Mouse (Mus musculus) CH12.LX (cell line): ENCODE results near the gene Otud7b. TPM values are rescaled to one million over a fixed set of nuclear protein-coding genes. Genes with fewer than 3 reads are reported as not detected.
A peak's percentile ranks its signal among the peaks of the same experiment; 100 is the strongest.

Experiments used
- DNase-seq: peaks from one replicate; pipeline ENCODE4 v3.0.0-alpha.2; 2013; ENCODE audit errors: extremely low read depth
- H3K27ac ChIP-seq: 2 replicates; pipeline ENCODE4 v1.5.1; 2012; ENCODE audit warnings: low read depth, mild to moderate bottlenecking, control low read depth, moderate library complexity; ENCODE audit not compliant: insufficient read depth
- H3K27me3 ChIP-seq: replicated peaks from 2 replicates; pipeline ENCODE3; 2012; ENCODE audit warnings: inconsistent platforms
- H3K36me3 ChIP-seq, 2 experiments: replicated peaks in 1 of 2; 2 replicates each; pipeline versions ENCODE3 to v1.6.1; 2012; ENCODE audit warnings: inconsistent platforms in 1 of 2, low read length in 1 of 2, mild to moderate bottlenecking in 1 of 2, mixed read lengths in 1 of 2, moderate library complexity in 1 of 2; ENCODE audit not compliant: control insufficient read depth in 1 of 2, insufficient read depth in 1 of 2
- H3K4me1 ChIP-seq, 2 experiments: 2 replicates each; pipeline ENCODE4 v1.6.1; 2012; ENCODE audit warnings: inconsistent platforms in 1 of 2, moderate library complexity in 1 of 2; ENCODE audit not compliant: insufficient read depth in 2 of 2, control insufficient read depth in 1 of 2
- H3K4me2 ChIP-seq: 2 replicates; pipeline ENCODE4 v1.6.1; 2012; ENCODE audit warnings: low read depth, mild to moderate bottlenecking, control low read depth; ENCODE audit not compliant: poor library complexity, insufficient read depth, severe bottlenecking
- H3K4me3 ChIP-seq, 3 experiments: fragments of 150-350 bp in 1 of 3; sonication (generic) in 1 of 3; replicated peaks in 1 of 3; 2 replicates each; pipeline versions ENCODE3 to v1.5.1; 2011 to 2012; ENCODE audit warnings: low read depth in 2 of 3, low read length in 2 of 3, mild to moderate bottlenecking in 2 of 3, moderate library complexity in 2 of 3, control low read depth in 1 of 3, improper control_type of control experiment in 1 of 3, inconsistent platforms in 1 of 3, mixed read lengths in 1 of 3; ENCODE audit not compliant: poor library complexity in 1 of 3
- H3K79me2 ChIP-seq: replicated peaks from 2 replicates; pipeline ENCODE4 v1.6.1; 2012; ENCODE audit warnings: mild to moderate bottlenecking, moderate library complexity; ENCODE audit not compliant: control insufficient read depth, poor library complexity, insufficient read depth, severe bottlenecking; ENCODE audit errors: extremely low read depth
- H3K9ac ChIP-seq: 2 replicates; pipeline ENCODE4 v1.6.1; 2012; ENCODE audit warnings: low read depth, mild to moderate bottlenecking, control low read depth, moderate library complexity; ENCODE audit not compliant: insufficient read depth
- H3K9me3 ChIP-seq: replicated peaks from 2 replicates; pipeline ENCODE3; 2012; ENCODE audit warnings: low read length, inconsistent platforms, mixed read lengths
- CHD1 ChIP-seq: IDR thresholded peaks from 2 replicates; pipeline ENCODE4 v1.6.1; 2012; ENCODE audit warnings: low read depth, low read length, improper control_type of control experiment, inconsistent platforms
- CTCF ChIP-seq, 2 experiments: IDR thresholded peaks in 1 of 2; conservative IDR thresholded peaks in 1 of 2; 2 replicates each; pipeline ENCODE4 v1.5.1; 2011 to 2012; ENCODE audit warnings: low read depth in 2 of 2, low read length in 2 of 2, improper control_type of control experiment in 1 of 2, inconsistent platforms in 1 of 2, mild to moderate bottlenecking in 1 of 2, moderate library complexity in 1 of 2
- KAT2A ChIP-seq: IDR thresholded peaks from 2 replicates; pipeline ENCODE4 v1.6.1; 2012; ENCODE audit warnings: low read length, improper control_type of control experiment, inconsistent platforms; ENCODE audit not compliant: insufficient replicate concordance
- MAFK ChIP-seq: IDR thresholded peaks from 2 replicates; pipeline ENCODE4 v1.6.1; 2011; ENCODE audit warnings: low read length, improper control_type of control experiment; ENCODE audit not compliant: insufficient replicate concordance
- MXI1 ChIP-seq: IDR thresholded peaks from 2 replicates; pipeline ENCODE4 v1.6.1; 2011; ENCODE audit warnings: mild to moderate bottlenecking, low read depth, low read length, improper control_type of control experiment
- RAD21 ChIP-seq: IDR thresholded peaks from 2 replicates; pipeline ENCODE4 v1.6.1; 2011; ENCODE audit warnings: low read depth, mild to moderate bottlenecking, low read length, improper control_type of control experiment, moderate library complexity
- RCOR1 ChIP-seq: conservative IDR thresholded peaks from 2 replicates; pipeline ENCODE4 v1.6.1; 2012; ENCODE audit warnings: low read depth, mild to moderate bottlenecking, inconsistent platforms, low read length, improper control_type of control experiment
- SIN3A ChIP-seq: IDR thresholded peaks from 2 replicates; pipeline ENCODE4 v1.6.1; 2012; ENCODE audit warnings: low read length, improper control_type of control experiment, inconsistent platforms
- SMC3 ChIP-seq: IDR thresholded peaks from 2 replicates; pipeline ENCODE4 v1.6.1; 2011; ENCODE audit warnings: low read depth, low read length, improper control_type of control experiment
- TBP ChIP-seq: conservative IDR thresholded peaks from 2 replicates; pipeline ENCODE4 v1.6.1; 2011; ENCODE audit warnings: low read depth, low read length, improper control_type of control experiment
- TCF12 ChIP-seq: IDR thresholded peaks from 2 replicates; pipeline ENCODE4 v1.6.1; 2014; ENCODE audit warnings: low read depth, mild to moderate bottlenecking, inconsistent platforms, low read length, improper control_type of control experiment
- ZC3H11A ChIP-seq: IDR thresholded peaks from 2 replicates; pipeline ENCODE4 v1.6.1; 2012; ENCODE audit warnings: low read depth, mild to moderate bottlenecking, inconsistent platforms, low read length, improper control_type of control experiment
- ZMIZ1 ChIP-seq: IDR thresholded peaks from 2 replicates; pipeline ENCODE4 v1.6.1; 2012; ENCODE audit warnings: low read depth, mild to moderate bottlenecking, inconsistent platforms, low read length, improper control_type of control experiment
- ZNF384 ChIP-seq: IDR thresholded peaks from 2 replicates; pipeline ENCODE4 v1.6.1; 2012; ENCODE audit warnings: low read depth, low read length, improper control_type of control experiment, inconsistent platforms
- dilution Hi-C: fragments of 300-500 bp; cut with MboI; formaldehyde crosslinking; loops from 2 replicates; pipeline ENCODE4 v1.14.3; 2020; ENCODE audit warnings: low sequenced_read_pairs; ENCODE audit not compliant: extremely low pct_unique_long_range_greater_than_20kb, extremely low pct_ligation_motif_present
- in situ Hi-C: fragments of 300-500 bp; cut with MboI; formaldehyde crosslinking; loops from 3 replicates; pipeline ENCODE4 v1.14.3; 2019; ENCODE audit warnings: low sequenced_read_pairs, low pct_ligation_motif_present, low pct_unique_long_range_greater_than_20kb, mixed read lengths
- polyA plus RNA-seq: library from polyadenylated mRNA; unstranded; fragments of >175 nt; gene quantifications from 2 replicates; pipeline ENCODE4 v1.2.1, GENCODE M21; 2012; ENCODE audit warnings: low read depth; ENCODE audit not compliant: insufficient read length
- total RNA-seq, 2 experiments: library from RNA; depleted of rRNA; stranded (reverse); fragments of 300-350 nt in 1 of 2; fragments of >200 nt in 1 of 2; gene quantifications; 2 replicates each; pipeline ENCODE4 v1.2.3; 2012 to 2014

The Otud7b gene
- total and polyA plus RNA-seq, 3 experiments, result 12.3 to 17.7 (median 14.9) TPM

- no peak overlapping the region for H3K4me2 ChIP-seq
- no peak overlapping the region for H3K27ac ChIP-seq
- H3K36me3 ChIP-seq, result no peaks in the 10 kb centered on the region
- dilution Hi-C loops (no loop called here), in situ Hi-C loops (no loop called here)
- TF ChIP-seq TBP (no peak), CHD1 (no peak), MXI1 (no peak), ZC3H11A (no peak), MAFK (no peak), RCOR1 (no peak), TCF12 (no peak), SIN3A (no peak), KAT2A (no peak)
- TF ChIP-seq, all 38 proteins: peak for 0
- no peaks in the 10 kb centered on the region for H3K27me3 ChIP-seq
- peaks cover 5% of the 10 kb centered on the region for H3K9me3 ChIP-seq
- no peak overlapping the region for H3K9ac ChIP-seq
- H3K79me2 ChIP-seq, result no peaks in the 10 kb centered on the region
- H3K4me1 ChIP-seq, result no peaks in the 10 kb centered on the region
- no peak overlapping the region for H3K4me3 ChIP-seq
- no peak for DNase-seq
These were observed 16.5 kb upstream of the Otud7b start for GRCm38 (mm10) chr3:96087801-96088200.

- H3K4me1 ChIP-seq, result peaks cover 3 to 6% of the 10 kb centered on the region in 2 experiments
- H3K27ac ChIP-seq, result no peak overlapping the region
- no peak overlapping the region for H3K4me3 ChIP-seq
- H3K9me3 ChIP-seq, result peaks cover 2% of the 10 kb centered on the region
- DNase-seq, result no peak
- TF ChIP-seq MAFK, result no peak
- TF ChIP-seq CTCF (conservative IDR thresholded peaks at IDR 0.05 in 1 of 2, IDR thresholded peaks at IDR 0.05 in 1 of 2; ENCODE audit: low read depth in 2 of 2, low read length in 2 of 2), result peak in 1 of 2 experiments; percentile 74; a peak in 2 of 4 replicates
- TF ChIP-seq ZMIZ1, result no peak
- TF ChIP-seq RAD21, result peak; percentile 76
- peak; percentile 60; the same call in 1 of the 2 replicates for TF ChIP-seq ZNF384
- TF ChIP-seq SMC3, result peak; percentile 83
- TF ChIP-seq, all 38 proteins: peak for 4
- Histone ChIP-seq H3K9ac (no peak overlapping the region), H3K27me3 (no peaks in the 10 kb centered on the region), H3K79me2 (no peaks in the 10 kb centered on the region), H3K4me2 (no peak overlapping the region), H3K36me3 (no peaks in the 10 kb centered on the region)
- in situ Hi-C loops (loop anchor here (5.0 kb wide), 1 partner anchor 57 kb away; no protein-coding TSS in a partner anchor), dilution Hi-C loops (no loop called here)
These were observed 14.3 kb upstream of the Otud7b start for GRCm38 (mm10) chr3:96089882-96090489.
